Mouse (Mus musculus): ENCODE measurements around the gene Ttc32. TPM values are rescaled to one million over a fixed set of nuclear protein-coding genes. Genes with fewer than 3 reads are reported as not detected.
A peak's percentile ranks its signal among the peaks of the same experiment; 100 is the strongest.

Gene Ttc32
- polyA plus RNA-seq (2014; fragmentation: Nextera tagmentation; extraction: Ambion mirVana) = 9.1 and 9.6 TPM in 2 replicates

DNA sequence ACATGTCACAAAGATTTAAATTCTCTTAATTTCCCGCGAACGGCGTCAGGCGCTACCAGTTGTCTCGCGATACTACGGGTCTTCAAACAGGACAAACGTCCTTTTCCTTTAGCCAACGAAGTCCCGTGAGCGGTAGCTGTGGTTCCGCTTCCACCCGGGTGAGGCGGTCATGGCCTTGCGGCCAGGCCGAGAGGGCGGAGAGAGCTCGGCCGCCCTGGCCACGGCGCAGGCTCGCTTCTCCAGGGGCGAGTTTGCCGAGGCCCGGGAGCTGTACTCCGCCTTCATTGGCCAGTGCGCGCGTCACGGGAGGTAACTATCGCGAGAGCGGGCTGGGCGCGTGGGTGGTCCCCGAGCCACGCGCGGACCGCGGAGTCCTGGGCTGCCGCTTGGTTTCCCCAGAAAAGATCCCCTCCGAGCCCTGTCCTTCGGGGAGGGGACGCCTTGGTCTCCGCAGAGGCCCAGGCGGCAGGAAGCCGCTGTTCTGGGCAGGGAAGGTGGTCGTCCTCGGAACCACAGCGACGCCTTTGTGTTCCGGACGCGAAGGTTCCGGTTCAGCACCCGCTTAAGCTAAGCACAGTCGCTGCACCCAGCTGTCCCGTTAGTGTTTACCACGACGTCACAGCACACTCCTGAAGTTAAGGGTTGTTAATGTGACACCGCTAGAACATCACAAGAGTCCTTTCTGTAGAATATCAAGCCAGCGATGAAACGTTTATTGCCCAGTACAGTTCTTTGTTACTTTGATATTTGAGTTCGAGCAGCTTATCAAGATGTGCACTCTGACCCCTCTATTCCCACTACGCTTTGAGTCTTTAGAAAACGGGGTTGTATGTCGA lies at the start of gene Ttc32:
TSS of gene Ttc32 (plus strand) at position 110 of the 836 bp plus-strand sequence.
- H3K36me3 ChIP-seq (ENCODE audit: control insufficient read depth, insufficient read depth, low read length) = peaks cover 7% of the 10 kb centered on the region
- peak within 1 kb of the TSS; percentile 88 for H3K4me2 ChIP-seq (ENCODE audit: low read length)
- H3K4me1 ChIP-seq (ENCODE audit: control insufficient read depth, insufficient read depth, low read length) = no peaks in the 10 kb centered on the region
- peak within 1 kb of the TSS; percentile 71 for H3K9ac ChIP-seq (replicated peaks; ENCODE audit: low read length)
- ATAC-seq (ENCODE audit: low FRiP score, low TSS enrichment) = peak; percentile 97
- WGBS = under 1% methylated on average over 69 of the region's 69 CpGs
- H3K27ac ChIP-seq (replicated peaks; ENCODE audit: low read depth, low read length) = peak within 1 kb of the TSS; percentile 95
- H3K9me3 ChIP-seq (ENCODE audit: control insufficient read depth, low read length) = no peaks in the 10 kb centered on the region
- DNase-seq = peak; percentile 96
- peak within 1 kb of the TSS; percentile 64 for H3K4me3 ChIP-seq (replicated peaks; ENCODE audit: low read depth, low read length)
- no peaks in the 10 kb centered on the region for H3K27me3 ChIP-seq (ENCODE audit: control insufficient read depth, insufficient read depth, low read length)

DNA sequence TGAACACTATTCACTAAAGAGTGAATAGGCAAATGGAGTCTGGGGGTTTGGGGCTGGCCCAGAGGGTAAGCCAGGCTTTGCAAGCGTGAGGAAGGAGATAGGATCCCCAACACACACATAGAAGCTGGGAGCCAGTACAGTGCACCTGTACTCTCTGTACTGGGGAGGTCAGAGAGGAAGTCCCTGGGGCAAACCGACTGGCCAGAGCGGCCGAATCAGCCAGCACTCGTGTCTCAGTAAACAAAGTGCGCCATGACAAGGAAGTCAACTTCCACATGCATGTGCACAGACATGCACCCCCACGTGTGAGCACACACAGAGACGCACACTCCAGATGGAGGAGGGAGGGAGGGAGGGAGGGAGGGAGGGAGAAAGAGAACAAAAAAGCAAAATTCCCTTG lies 36.6 kb upstream of the Ttc32 start:
- no peak overlapping the region for H3K27ac ChIP-seq (replicated peaks; ENCODE audit: low read depth, low read length)
- WGBS = 87% methylated on average over 8 of the region's 8 CpGs
- no peaks in the 10 kb centered on the region for H3K4me1 ChIP-seq (ENCODE audit: control insufficient read depth, insufficient read depth, low read length)
- H3K9ac ChIP-seq (replicated peaks; ENCODE audit: low read length) = no peak overlapping the region
- H3K4me2 ChIP-seq (ENCODE audit: low read length) = no peak overlapping the region
- DNase-seq (no peak), ATAC-seq (ENCODE audit: low FRiP score, low TSS enrichment) (no peak)
- H3K4me3 ChIP-seq (replicated peaks; ENCODE audit: low read depth, low read length) = no peak overlapping the region
- no peaks in the 10 kb centered on the region for H3K27me3 ChIP-seq (ENCODE audit: control insufficient read depth, insufficient read depth, low read length)
- peaks cover 24% of the 10 kb centered on the region for H3K36me3 ChIP-seq (ENCODE audit: control insufficient read depth, insufficient read depth, low read length)
- no peaks in the 10 kb centered on the region for H3K9me3 ChIP-seq (ENCODE audit: control insufficient read depth, low read length)

DNA sequence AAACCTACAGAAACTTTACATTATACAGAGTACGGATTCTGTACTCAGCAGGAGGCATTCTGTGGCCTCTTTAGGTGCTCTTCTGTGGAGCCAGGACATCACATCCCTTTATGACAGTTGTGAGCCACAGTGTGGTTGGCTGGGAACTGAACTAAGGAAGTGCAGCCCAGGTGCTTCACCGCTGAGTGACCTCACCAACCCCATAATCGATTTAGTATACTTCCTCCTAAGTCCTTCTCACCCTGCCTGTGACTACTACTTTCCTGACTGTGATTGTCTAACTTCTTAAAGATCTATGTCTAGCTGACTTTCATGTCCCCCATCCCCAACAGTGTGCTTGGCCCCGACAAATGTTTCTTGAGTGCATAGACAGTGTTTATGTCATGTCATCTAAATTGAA lies 31.5 kb upstream of the Ttc32 start:
- no peaks in the 10 kb centered on the region for H3K27me3 ChIP-seq (ENCODE audit: control insufficient read depth, insufficient read depth, low read length)
- H3K27ac ChIP-seq (replicated peaks; ENCODE audit: low read depth, low read length) = no peak overlapping the region
- whole genome bisulfite sequencing = 96% methylated on average over 4 of the region's 4 CpGs
- no peak overlapping the region for H3K9ac ChIP-seq (replicated peaks; ENCODE audit: low read length)
- no peaks in the 10 kb centered on the region for H3K4me1 ChIP-seq (ENCODE audit: control insufficient read depth, insufficient read depth, low read length)
- H3K9me3 ChIP-seq (ENCODE audit: control insufficient read depth, low read length) = no peaks in the 10 kb centered on the region
- H3K36me3 ChIP-seq (ENCODE audit: control insufficient read depth, insufficient read depth, low read length) = peaks cover 10% of the 10 kb centered on the region; the same call in 1 of the 2 replicates
- no peak overlapping the region for H3K4me2 ChIP-seq (ENCODE audit: low read length)
- no peak for ATAC-seq (ENCODE audit: low FRiP score, low TSS enrichment)
- DNase-seq = no peak
- H3K4me3 ChIP-seq (replicated peaks; ENCODE audit: low read depth, low read length) = no peak overlapping the region

DNA sequence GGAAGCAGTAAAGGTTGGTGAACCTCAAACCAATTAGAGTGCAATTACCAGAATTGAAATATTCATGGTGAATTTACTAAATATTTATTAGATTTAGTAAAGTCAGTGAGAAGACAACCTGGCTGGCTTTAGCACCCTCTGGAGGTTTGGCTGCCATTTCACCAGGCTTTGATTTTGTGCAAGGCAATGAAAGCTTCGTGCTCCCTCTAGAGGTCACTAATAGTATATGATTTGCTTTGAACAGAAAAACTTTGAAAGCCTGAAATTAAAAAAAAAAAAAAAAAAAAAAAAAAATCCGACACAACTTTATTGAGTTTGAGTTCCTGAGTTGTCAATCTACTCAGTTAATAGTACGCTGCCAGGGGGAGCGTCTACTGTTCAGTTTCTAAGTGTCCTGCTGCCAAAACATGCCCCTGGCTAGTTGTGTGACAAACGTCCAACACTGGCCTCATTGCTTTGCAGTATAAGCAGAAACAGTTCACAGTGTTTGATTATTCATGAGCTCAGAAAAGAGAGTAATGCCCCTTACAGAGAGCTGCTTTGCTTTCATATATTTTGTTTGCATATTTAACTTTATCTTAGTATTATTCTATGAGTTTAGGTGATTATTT lies 27.7 kb upstream of the Ttc32 start:
- H3K27ac ChIP-seq (replicated peaks; ENCODE audit: low read depth, low read length) = no peak overlapping the region
- peaks cover 7% of the 10 kb centered on the region; the same call in 1 of the 2 replicates for H3K36me3 ChIP-seq (ENCODE audit: control insufficient read depth, insufficient read depth, low read length)
- no peaks in the 10 kb centered on the region for H3K27me3 ChIP-seq (ENCODE audit: control insufficient read depth, insufficient read depth, low read length)
- no peak overlapping the region for H3K4me2 ChIP-seq (ENCODE audit: low read length)
- no peaks in the 10 kb centered on the region for H3K4me1 ChIP-seq (ENCODE audit: control insufficient read depth, insufficient read depth, low read length)
- H3K9me3 ChIP-seq (ENCODE audit: control insufficient read depth, low read length) = no peaks in the 10 kb centered on the region
- no peak overlapping the region for H3K4me3 ChIP-seq (replicated peaks; ENCODE audit: low read depth, low read length)
- WGBS = 10% methylated on average over 5 of the region's 5 CpGs
- peak; percentile 93 for DNase-seq
- ATAC-seq (ENCODE audit: low FRiP score, low TSS enrichment) = 0 out of 2 replicates have a peak, but pooled peaks have one; percentile 20
- no peak overlapping the region for H3K9ac ChIP-seq (replicated peaks; ENCODE audit: low read length)

DNA sequence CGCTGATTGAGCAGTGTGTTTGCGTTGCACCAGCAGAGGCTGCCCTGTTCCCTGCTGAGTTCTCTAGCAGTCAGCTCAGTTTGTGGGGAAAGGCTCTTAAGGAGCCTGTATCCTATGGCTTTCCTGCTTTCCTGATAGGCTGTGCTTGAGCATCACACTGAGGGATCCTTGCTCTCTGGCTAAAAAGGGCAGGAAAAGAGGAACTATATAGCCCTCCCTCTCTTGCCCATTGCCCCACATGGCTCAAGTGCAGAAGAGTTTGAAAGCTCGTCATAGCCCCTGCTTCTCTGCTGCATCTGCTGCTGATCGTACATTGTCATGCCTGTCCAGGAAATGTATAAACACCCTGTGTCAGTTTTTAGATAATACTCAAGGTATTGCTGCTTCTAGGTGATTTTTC lies 22.7 kb upstream of the Ttc32 start:
- Histone ChIP-seq H3K4me3 (replicated peaks; ENCODE audit: low read depth, low read length) (no peak overlapping the region), H3K4me1 (ENCODE audit: control insufficient read depth, insufficient read depth, low read length) (no peaks in the 10 kb centered on the region), H3K9ac (replicated peaks; ENCODE audit: low read length) (no peak overlapping the region), H3K27me3 (ENCODE audit: control insufficient read depth, insufficient read depth, low read length) (no peaks in the 10 kb centered on the region), H3K36me3 (ENCODE audit: control insufficient read depth, insufficient read depth, low read length) (peaks cover 16% of the 10 kb centered on the region; the same call in 1 of the 2 replicates), H3K9me3 (ENCODE audit: control insufficient read depth, low read length) (no peaks in the 10 kb centered on the region), H3K27ac (replicated peaks; ENCODE audit: low read depth, low read length) (no peak overlapping the region), H3K4me2 (ENCODE audit: low read length) (no peak overlapping the region)
- WGBS = 73% methylated on average over 4 of the region's 4 CpGs
- DNase-seq (no peak), ATAC-seq (ENCODE audit: low FRiP score, low TSS enrichment) (no peak)

DNA sequence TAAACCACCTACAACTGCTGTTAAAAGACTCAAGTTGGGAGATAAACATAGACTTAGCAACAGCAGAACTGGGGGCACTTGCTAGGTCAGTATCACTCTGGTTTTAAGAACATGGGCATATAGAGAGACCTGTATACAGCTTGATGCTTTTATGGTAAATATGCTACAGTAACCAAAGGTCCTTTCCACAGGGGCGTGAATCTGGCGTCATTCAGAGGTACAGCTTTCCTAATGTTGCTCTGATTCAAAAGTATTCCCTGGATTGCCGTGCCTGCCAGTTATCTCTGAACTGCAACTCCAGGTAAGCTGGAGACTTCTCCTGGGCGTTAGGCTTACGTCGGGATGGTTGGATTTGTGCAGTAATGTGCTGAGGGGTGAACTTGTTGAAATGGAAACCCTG lies 22.0 kb upstream of the Ttc32 start:
- H3K4me1 ChIP-seq (ENCODE audit: control insufficient read depth, insufficient read depth, low read length) = no peaks in the 10 kb centered on the region
- H3K9me3 ChIP-seq (ENCODE audit: control insufficient read depth, low read length) = no peaks in the 10 kb centered on the region
- H3K4me2 ChIP-seq (ENCODE audit: low read length) = no peak overlapping the region
- ATAC-seq (ENCODE audit: low FRiP score, low TSS enrichment) = no peak
- H3K27me3 ChIP-seq (ENCODE audit: control insufficient read depth, insufficient read depth, low read length) = no peaks in the 10 kb centered on the region
- H3K36me3 ChIP-seq (ENCODE audit: control insufficient read depth, insufficient read depth, low read length) = peaks cover 21% of the 10 kb centered on the region
- no peak overlapping the region for H3K9ac ChIP-seq (replicated peaks; ENCODE audit: low read length)
- 95% methylated on average over 6 of the region's 6 CpGs for WGBS
- DNase-seq = no peak
- H3K4me3 ChIP-seq (replicated peaks; ENCODE audit: low read depth, low read length) = no peak overlapping the region
- no peak overlapping the region for H3K27ac ChIP-seq (replicated peaks; ENCODE audit: low read depth, low read length)

DNA sequence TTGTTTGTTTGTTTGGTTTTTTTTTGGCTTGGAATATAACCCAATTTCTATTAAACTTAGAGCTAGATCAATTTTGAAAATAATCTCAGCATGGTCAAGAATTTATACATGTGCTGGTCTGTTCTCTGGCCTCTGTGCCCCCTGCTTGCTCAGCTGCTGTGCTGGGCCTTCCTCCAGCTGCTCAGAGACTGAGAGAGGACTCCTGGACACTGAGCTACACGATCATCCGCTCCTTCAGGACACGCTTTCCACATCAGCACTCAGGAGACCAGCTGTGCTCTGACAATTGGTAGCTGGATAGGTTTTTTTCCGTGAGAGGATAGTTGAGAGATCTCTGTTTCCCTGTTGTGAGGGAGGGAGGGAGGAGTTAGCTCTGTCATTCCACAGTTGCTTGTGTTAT lies 19.5 kb upstream of the Ttc32 start:
- H3K9ac ChIP-seq (replicated peaks; ENCODE audit: low read length) = no peak overlapping the region
- H3K4me3 ChIP-seq (replicated peaks; ENCODE audit: low read depth, low read length) = no peak overlapping the region
- 75% methylated on average over 4 of the region's 4 CpGs for WGBS
- no peak overlapping the region for H3K4me2 ChIP-seq (ENCODE audit: low read length)
- DNase-seq (no peak), ATAC-seq (ENCODE audit: low FRiP score, low TSS enrichment) (no peak)
- H3K4me1 ChIP-seq (ENCODE audit: control insufficient read depth, insufficient read depth, low read length) = no peaks in the 10 kb centered on the region
- H3K27me3 ChIP-seq (ENCODE audit: control insufficient read depth, insufficient read depth, low read length) = no peaks in the 10 kb centered on the region
- H3K27ac ChIP-seq (replicated peaks; ENCODE audit: low read depth, low read length) = no peak overlapping the region
- H3K36me3 ChIP-seq (ENCODE audit: control insufficient read depth, insufficient read depth, low read length) = peaks cover 27% of the 10 kb centered on the region
- H3K9me3 ChIP-seq (ENCODE audit: control insufficient read depth, low read length) = no peaks in the 10 kb centered on the region

DNA sequence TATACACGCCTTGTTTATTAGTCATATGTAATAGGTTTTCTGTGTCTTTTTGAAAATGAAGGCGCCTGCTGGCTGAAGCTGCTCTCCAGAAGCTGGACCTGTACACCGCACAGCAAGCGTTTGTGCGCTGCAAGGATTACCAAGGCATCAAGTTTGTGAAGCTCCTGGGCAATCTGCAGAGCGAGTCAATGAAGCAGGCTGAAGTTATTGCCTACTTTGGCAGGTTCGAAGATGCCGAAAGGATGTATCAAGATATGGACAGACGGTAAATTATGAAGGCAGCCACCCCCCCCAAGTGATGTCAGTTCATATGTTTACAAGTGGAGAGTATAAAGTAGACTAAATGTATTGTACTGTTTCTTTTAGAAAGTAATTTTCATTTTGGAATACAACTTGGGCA lies 13.4 kb upstream of the Ttc32 start:
- WGBS = 93% methylated on average over 9 of the region's 9 CpGs
- no peak overlapping the region for H3K4me3 ChIP-seq (replicated peaks; ENCODE audit: low read depth, low read length)
- peaks cover 48% of the 10 kb centered on the region for H3K36me3 ChIP-seq (ENCODE audit: control insufficient read depth, insufficient read depth, low read length)
- no peak overlapping the region for H3K9ac ChIP-seq (replicated peaks; ENCODE audit: low read length)
- no peaks in the 10 kb centered on the region for H3K4me1 ChIP-seq (ENCODE audit: control insufficient read depth, insufficient read depth, low read length)
- ATAC-seq (ENCODE audit: low FRiP score, low TSS enrichment) (no peak), DNase-seq (no peak)
- no peak overlapping the region for H3K4me2 ChIP-seq (ENCODE audit: low read length)
- H3K27me3 ChIP-seq (ENCODE audit: control insufficient read depth, insufficient read depth, low read length) = no peaks in the 10 kb centered on the region
- no peaks in the 10 kb centered on the region for H3K9me3 ChIP-seq (ENCODE audit: control insufficient read depth, low read length)
- no peak overlapping the region for H3K27ac ChIP-seq (replicated peaks; ENCODE audit: low read depth, low read length)

DNA sequence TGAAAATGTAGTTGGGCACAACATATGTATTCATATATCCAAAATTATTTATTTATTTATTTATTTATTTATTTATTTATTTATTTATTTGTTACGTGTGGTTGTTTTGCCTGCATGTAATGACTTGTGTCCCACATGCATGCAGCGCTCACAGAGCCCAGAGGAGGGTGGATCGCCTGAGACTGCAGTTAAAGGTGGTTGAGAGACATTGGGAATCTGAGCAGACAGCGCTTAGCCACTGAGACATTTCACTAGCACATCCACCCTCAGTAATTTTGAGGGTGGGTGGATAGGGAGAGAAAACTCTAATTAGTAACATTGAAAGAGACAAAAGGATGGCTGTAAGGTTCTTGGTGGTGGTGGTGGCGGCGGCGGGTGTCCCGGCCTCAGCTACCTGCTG lies 9.4 kb upstream of the Ttc32 start:
- DNase-seq (no peak), ATAC-seq (ENCODE audit: low FRiP score, low TSS enrichment) (no peak)
- 95% methylated on average over 8 of the region's 8 CpGs for WGBS
- no peaks in the 10 kb centered on the region for H3K27me3 ChIP-seq (ENCODE audit: control insufficient read depth, insufficient read depth, low read length)
- H3K36me3 ChIP-seq (ENCODE audit: control insufficient read depth, insufficient read depth, low read length) = peaks cover 47% of the 10 kb centered on the region
- no peak overlapping the region for H3K9ac ChIP-seq (replicated peaks; ENCODE audit: low read length)
- H3K27ac ChIP-seq (replicated peaks; ENCODE audit: low read depth, low read length) = no peak overlapping the region
- H3K9me3 ChIP-seq (ENCODE audit: control insufficient read depth, low read length) = no peaks in the 10 kb centered on the region
- H3K4me2 ChIP-seq (ENCODE audit: low read length) = no peak overlapping the region
- H3K4me1 ChIP-seq (ENCODE audit: control insufficient read depth, insufficient read depth, low read length) = no peaks in the 10 kb centered on the region
- H3K4me3 ChIP-seq (replicated peaks; ENCODE audit: low read depth, low read length) = no peak overlapping the region
